Mouse (Mus musculus) heart, postnatal 36 days (tissue): ENCODE measurements around the gene Ciapin1. TPM values are rescaled to one million over a fixed set of nuclear protein-coding genes. Genes with fewer than 3 reads are reported as not detected.

Source experiments
- DNase-seq, 2 experiments: peaks; one replicate each; pipeline ENCODE4 v3.0.0; 2021 to 2022
- intact Hi-C: fragments of 180-260 bp; cut with DNase I; formaldehyde crosslinking; loops from one replicate; pipeline ENCODE4 v1.15.1; 2025
- total RNA-seq, 2 experiments: library from RNA; stranded (reverse); gene quantifications; 2 replicates each; pipeline ENCODE4 v1.2.3; 2021

The Ciapin1 gene
- total RNA-seq, 2 experiments from 2014 or later: 73.7 to 91.4 TPM

- intact Hi-C loops: loop anchor here (1.0 to 5.0 kb wide), 4 partner anchors 27 to 279 kb away; partner anchors contain the start of gene Cpne2
These were observed 26.5 kb downstream of the Ciapin1 start for GRCm38 (mm10) chr8:94811654-94812053.

GRCm38 (mm10) chr8:94810855-94811254 is 27.3 kb downstream of the Ciapin1 start:
- no peak for DNase-seq
- intact Hi-C loops: loop anchor here (5.0 kb wide), 1 partner anchor 279 kb away; the partner anchor contains the start of gene Cpne2

More at GRCm38 (mm10) chr8:94811654-94812053, 26.5 kb downstream of the Ciapin1 start:
- no peak for DNase-seq

- no peak for DNase-seq
- intact Hi-C loops: loop anchor here (5.0 kb wide), 1 partner anchor 278 kb away; the partner anchor contains the start of gene Cpne2
These were observed 28.0 kb downstream of the Ciapin1 start, which contains the start of gene Ccl17 for GRCm38 (mm10) chr8:94810153-94810552. Ccl17 (plus strand) TSS chr8:94810453.

DNA sequence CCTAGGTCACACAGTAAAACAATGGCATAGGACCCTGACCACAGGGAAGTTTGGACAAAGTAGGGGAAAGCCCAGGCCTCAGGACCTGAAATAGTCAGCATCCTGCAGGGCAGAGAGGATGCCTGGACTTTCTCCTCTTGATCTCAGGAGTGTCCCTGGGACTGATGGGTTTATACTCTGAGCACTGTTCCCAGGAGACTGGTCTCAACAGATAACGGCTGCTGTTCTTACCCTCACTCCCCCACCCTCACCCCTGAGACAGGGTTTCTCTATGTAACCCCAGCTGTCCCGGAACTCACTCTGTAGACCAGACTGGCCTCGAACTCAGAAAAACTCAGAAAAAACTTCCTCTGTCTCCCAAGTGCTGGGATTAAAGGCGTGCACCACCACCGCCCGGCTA is 29.8 kb downstream of the Ciapin1 start:
- no peak for DNase-seq
- intact Hi-C loops: no loop called here

GRCm38 (mm10) chr8:94807506-94807905 is 30.7 kb downstream of the Ciapin1 start:
- DNase-seq: no peak
- intact Hi-C loops: no loop called here

DNA sequence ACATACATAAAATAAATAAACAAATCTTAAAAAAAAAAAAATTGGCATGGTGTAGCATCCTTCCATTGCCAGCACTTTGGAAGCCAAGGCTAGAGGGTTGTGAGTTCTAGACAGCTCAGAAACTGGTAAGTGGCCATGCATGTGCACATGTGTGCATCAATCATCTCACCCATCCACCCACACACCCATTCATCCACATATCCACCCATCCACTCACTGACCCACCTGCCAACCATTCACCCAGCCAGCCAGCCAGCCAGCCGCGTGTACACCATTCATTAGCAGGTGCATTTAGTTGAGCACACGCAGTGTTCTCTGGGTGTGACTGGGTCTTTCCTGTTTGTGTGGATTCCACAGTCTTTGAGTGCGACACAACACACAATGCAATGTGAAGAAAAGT is 32.3 kb downstream of the Ciapin1 start:
- no peak for DNase-seq
- intact Hi-C loops: no loop called here

- intact Hi-C loops: no loop called here
- DNase-seq: no peak
These were observed 33.4 kb downstream of the Ciapin1 start for GRCm38 (mm10) chr8:94804546-94805340.

DNA sequence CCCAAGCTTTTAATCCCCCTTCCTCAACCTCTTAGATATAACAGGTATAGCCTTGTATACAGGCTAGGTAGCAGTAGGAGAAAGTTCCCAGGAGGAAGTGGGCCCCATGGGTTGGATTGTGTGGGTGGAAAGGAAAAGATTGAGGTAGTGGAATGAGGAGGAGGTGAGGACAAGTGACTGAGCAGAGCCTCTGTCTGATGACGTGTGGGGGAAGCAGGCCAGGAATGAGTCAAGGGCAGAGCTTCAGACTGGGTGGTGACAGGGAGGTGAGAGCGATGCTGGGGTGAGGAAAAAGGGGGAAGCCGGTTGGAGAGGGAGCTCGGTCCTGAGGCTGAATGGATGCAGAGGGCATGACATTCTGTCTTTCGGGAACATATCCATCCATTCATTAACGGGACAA is 34.6 kb downstream of the Ciapin1 start:
- intact Hi-C loops: no loop called here
- no peak for DNase-seq

GRCm38 (mm10) chr8:94802375-94802774 is 35.8 kb downstream of the Ciapin1 start:
- DNase-seq: no peak
- intact Hi-C loops: no loop called here

DNA sequence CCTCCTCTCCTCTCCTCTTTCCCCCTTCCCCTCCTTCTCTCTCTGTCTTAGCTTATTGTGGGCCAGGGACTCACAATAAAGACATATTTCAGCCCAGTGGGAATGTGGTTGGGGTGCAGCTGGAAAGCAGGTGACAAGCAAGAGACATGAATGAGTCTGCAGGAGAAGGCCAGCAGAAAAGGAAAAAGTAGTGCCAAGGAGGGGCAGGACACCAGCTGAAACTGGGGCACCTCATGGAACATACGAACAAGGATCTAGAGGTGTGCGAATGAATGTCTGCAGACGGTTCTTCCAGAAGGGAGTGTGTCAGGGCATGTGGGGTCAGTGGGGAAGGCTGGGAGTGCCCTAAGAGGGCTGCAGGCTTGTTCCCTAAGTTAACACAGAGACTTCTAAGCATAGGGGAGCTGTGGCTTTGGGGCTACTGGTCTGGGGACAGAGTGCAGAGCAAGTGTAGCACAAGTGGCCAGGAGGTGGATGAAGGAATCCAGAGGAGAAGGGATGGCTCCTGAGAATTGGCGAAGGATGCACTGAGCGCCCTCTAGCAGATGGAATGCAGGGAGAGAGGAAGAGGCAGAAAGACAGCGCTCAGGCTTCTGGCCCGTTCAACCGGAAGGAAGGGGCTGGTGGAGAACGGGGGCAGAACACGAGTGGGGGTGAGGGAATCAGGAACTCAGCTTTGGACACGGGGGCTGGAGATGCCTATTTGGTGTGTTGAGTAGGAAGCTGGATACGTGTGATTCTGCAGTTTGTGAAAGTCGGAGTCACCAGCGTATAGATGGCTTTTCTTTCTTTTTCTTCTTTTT is 36.7 kb downstream of the Ciapin1 start:
- intact Hi-C loops: no loop called here

GRCm38 (mm10) chr8:94800278-94800968 is 37.7 kb downstream of the Ciapin1 start:
- intact Hi-C loops: no loop called here
- DNase-seq: no peak

More for the DNA sequence above, 36.7 kb downstream of the Ciapin1 start:
- DNase-seq: no peak

- intact Hi-C loops: no loop called here
- no peak for DNase-seq
These were observed 43.4 kb downstream of the Ciapin1 start for GRCm38 (mm10) chr8:94794782-94795181.

DNA sequence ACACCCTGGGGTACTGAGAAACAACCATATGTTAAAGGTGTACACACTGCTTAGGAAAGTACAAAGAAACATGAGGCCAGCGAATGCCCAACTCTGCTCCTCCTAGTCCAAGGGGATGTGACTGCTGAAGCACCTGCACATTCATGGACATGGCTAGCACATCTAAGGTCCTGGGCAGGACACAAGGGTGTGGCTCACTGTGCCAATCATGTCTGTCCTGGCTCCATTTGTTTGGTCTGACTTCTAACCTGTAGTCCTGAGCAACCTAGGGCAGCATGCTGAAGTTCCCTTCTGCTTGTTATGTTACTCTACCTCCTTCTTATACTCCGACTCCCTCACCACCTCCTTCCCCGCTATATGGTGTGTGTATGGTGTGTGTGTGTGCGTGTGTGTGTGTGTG is 43.8 kb downstream of the Ciapin1 start:
- intact Hi-C loops: no loop called here
- no peak for DNase-seq

GRCm38 (mm10) chr8:94789256-94789955 is 48.8 kb downstream of the Ciapin1 start:
- intact Hi-C loops: no loop called here
- no peak for DNase-seq

- DNase-seq: peak in 1 of 2 experiments; percentile 20
- intact Hi-C loops: no loop called here
These were observed 50.3 kb downstream of the Ciapin1 start for GRCm38 (mm10) chr8:94787524-94788501.

DNA sequence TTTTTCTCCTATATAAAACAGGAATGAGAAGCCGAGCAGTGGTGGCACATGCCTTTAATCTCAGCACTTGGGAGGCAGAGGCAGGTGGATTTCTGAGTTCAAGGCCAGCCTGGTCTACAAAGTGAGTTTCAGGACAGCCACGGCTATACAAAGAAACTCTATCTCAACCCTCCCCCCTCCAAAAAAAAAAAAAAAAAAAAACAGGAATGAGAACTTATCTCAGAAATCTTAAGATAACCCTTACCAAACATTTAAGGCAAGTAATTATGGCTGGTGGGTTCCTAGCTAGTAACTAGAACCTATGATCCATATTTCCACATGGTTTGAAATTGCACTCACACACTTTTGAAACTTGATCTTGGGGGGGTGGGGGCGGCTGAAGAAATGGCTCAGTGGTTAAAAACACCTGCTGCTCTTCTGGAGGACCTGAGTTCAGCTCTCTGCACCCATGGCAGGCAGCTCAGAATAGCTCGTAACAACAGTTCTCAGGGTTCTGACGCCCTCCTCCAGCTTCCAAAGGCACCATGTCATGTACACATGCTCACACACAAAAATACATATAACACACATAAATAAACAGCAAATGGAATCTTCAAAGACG is 52.1 kb downstream of the Ciapin1 start:
- intact Hi-C loops: loop anchor here (2.0 kb wide), 1 partner anchor 27 kb away; no protein-coding TSS in a partner anchor

DNA sequence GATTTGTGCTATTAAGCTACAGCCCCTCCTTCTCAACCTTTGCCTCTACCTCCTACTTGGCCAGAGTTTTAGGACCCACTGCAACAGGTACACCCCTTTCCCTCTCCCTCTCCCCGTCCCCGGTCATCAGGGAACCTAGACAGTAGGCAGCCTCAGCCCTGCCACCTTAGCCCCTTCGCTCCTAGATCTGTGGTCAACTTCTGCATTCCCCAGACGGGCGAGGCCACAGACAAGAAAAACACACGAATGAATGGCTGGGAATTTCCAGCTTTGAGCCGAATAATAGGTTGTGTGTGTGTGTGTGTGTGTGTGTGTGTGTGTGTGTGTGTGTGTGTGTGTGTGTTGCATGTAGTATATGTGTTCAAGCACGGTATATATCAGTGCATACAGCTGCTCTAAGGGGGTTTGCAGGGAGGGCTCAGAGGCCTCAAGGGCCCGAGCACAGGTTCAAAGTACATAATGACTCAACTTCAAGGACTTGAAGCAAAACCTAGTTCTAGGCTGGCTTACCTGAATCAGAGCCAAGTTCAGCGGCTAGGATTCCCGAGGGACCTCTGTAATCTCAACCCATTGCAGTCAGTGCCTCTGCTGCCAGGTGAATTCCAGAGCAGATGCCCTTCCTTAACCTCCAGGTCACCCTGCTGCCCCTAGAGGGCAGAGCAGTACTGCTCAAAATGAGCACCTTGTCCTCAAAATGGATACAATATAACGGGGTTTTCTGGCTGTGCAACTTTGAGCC is 52.7 kb downstream of the Ciapin1 start:
- peak; percentile 43 to 44 for DNase-seq
- intact Hi-C loops: loop anchor here (2.0 kb wide), 1 partner anchor 27 kb away; no protein-coding TSS in a partner anchor

More for the DNA sequence above, 52.1 kb downstream of the Ciapin1 start:
- DNase-seq: no peak

DNA sequence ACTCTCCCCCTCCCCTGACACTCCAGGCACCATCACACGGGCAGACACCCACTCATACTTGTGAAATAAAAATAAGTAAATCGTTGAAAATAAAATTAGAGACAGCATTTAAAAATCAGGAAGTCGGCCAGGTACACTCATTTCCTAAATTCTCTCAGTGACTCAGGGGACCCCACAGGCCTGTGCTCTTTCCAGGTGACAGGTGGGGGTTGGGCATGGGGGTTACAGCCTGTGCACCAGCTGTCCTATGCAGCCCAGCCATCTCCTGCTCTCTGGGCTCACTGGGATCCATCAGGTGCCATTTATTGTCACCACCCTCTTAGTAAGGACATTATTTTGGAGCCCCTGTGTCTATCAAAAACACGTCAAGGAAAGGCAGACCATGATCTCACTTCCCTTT is 54.3 kb downstream of the Ciapin1 start:
- intact Hi-C loops: loop anchor here (2.0 kb wide), 1 partner anchor 29 kb away; no protein-coding TSS in a partner anchor
- no peak for DNase-seq
